Mouse (Mus musculus) neural tube, embryonic 14.5 days (tissue): ENCODE measurements at regions not wholly inside any gene's neighbourhood (a gene's known extent, or its start where the extent isn't known, plus 50 kb on each side); places are given as distances from the start of the nearest gene placed in this dataset.

ENCODE experiments used
- ATAC-seq: fragments of 200-750 bp; cut with Nextera tagmentation; 2 replicates; pipeline ENCODE4 v1.8.0; 2017; ENCODE audit warnings: low read depth, mild to moderate bottlenecking, moderate TSS enrichment, moderate library complexity
- H3K27ac ChIP-seq: fragments of 300-500 bp; sonication (generic); 2 replicates; pipeline ENCODE4 v1.5.1; 2014; ENCODE audit warnings: low read depth, mild to moderate bottlenecking, control low read depth, low read length, moderate library complexity, mixed read lengths
- H3K27me3 ChIP-seq: fragments of 300-500 bp; sonication (generic); 2 replicates; pipeline ENCODE4 v1.6.1; 2014; ENCODE audit warnings: low read length; ENCODE audit not compliant: control insufficient read depth, insufficient read depth
- H3K36me3 ChIP-seq: fragments of 300-500 bp; sonication (generic); 2 replicates; pipeline ENCODE4 v1.6.1; 2014; ENCODE audit warnings: low read length, mixed read lengths; ENCODE audit not compliant: control insufficient read depth, insufficient read depth
- H3K4me1 ChIP-seq: fragments of 300-500 bp; sonication (generic); 2 replicates; pipeline ENCODE4 v1.6.1; 2014; ENCODE audit warnings: low read length; ENCODE audit not compliant: control insufficient read depth, insufficient read depth
- H3K4me2 ChIP-seq: fragments of 300-500 bp; sonication (generic); 2 replicates; pipeline ENCODE4 v1.6.1; 2014; ENCODE audit warnings: mild to moderate bottlenecking, low read depth, low read length, control low read depth
- H3K4me3 ChIP-seq: fragments of 300-500 bp; sonication (generic); 2 replicates; pipeline ENCODE4 v1.5.1; 2014; ENCODE audit warnings: low read depth, low read length, control low read depth, mixed read lengths
- H3K9ac ChIP-seq: fragments of 300-500 bp; sonication (generic); replicated peaks from 2 replicates; pipeline ENCODE4 v1.6.1; 2014; ENCODE audit warnings: low read depth, mild to moderate bottlenecking, control low read depth, low read length, mixed read lengths
- H3K9me3 ChIP-seq: fragments of 300-500 bp; sonication (generic); 2 replicates; pipeline ENCODE4 v1.6.1; 2016; ENCODE audit warnings: low read length; ENCODE audit not compliant: control insufficient read depth
- WGBS: fragments of 180-500 bp; shearing (Covaris S2); extraction: QIAGEN DNeasy Blood & Tissue Kit; methylation state at CpG from one replicate; pipeline ENCODE4 v1.1.7; 2014; 5-methylcytosine and 5-hydroxymethylcytosine counted together

DNA sequence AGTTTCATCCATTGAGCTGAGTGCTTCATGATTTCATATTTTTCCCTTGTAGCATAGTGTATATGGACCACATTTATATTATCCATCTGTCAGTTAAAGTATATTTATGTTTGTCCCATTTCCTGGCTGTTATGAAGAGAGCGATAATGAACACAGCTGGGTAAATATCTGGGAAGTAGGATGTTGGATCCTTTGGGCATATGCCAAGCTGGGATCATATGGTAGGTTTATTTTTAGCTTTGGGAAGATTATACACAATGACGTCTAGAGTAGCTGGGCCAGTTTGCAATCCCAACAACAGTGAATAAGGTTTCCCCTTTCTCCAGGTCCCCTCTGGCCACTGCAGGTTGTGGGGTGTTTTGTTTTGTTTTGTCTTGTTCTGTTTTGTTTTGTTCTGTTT, 164.5 kb downstream of the Gm765 start:
- Histone ChIP-seq H3K27me3 (no peaks in the 10 kb centered on the region), H3K4me1 (no peaks in the 10 kb centered on the region), H3K4me3 (no peak overlapping the region), H3K9ac (no peak overlapping the region), H3K9me3 (no peaks in the 10 kb centered on the region), H3K36me3 (no peaks in the 10 kb centered on the region), H3K4me2 (no peak overlapping the region), H3K27ac (no peak overlapping the region)
- 54% methylated on average over 2 of the region's 2 CpGs for WGBS
- ATAC-seq = no peak

DNA sequence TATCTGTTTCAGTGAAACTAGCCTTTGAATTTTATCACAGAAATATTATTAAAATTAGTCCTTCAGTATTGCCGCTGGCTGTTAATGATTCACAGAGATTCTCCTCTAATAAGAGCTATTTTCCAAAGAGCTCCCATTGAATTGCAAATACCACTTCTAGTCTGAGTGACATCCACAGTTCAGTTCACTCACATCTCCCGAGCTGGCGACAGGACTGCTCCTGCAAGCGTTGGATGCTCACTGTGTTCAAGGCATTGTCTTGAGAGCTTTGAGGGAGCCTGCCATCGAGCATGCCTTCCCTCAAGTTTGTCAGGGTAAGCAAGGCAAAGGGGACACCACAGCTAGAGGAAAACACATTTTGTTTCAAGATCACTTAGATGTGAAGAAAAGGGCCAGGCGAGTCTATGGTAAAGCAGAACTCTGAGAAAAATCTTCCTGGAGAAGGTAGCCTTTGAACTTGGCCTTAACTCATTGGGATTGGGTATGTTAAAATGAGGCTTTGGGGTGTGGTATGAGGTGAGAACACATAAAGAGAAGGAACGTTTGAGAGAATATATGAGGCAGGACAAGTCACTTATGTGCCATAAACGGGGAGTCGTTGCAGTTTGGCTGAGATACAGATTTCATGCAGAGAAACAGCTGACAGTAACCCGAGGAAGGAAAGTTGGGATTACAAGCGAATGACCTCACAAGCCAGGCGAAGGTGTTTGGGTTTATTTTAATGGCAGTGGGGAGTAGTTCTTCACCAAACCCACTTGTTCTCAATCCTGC, 193.3 kb downstream of the Gm765 start:
- Histone ChIP-seq H3K4me2 (no peak overlapping the region), H3K4me3 (no peak overlapping the region), H3K9ac (no peak overlapping the region), H3K27ac (no peak overlapping the region), H3K9me3 (no peaks in the 10 kb centered on the region), H3K4me1 (no peaks in the 10 kb centered on the region), H3K27me3 (no peaks in the 10 kb centered on the region), H3K36me3 (no peaks in the 10 kb centered on the region)
- 70% methylated on average over 12 of the region's 12 CpGs for WGBS
- ATAC-seq = no peak

GRCm38 (mm10) chr6:98147855-98148254, 194.7 kb downstream of the Gm765 start:
- Histone ChIP-seq H3K9ac (no peak overlapping the region), H3K4me3 (no peak overlapping the region), H3K27ac (no peak overlapping the region), H3K4me1 (no peaks in the 10 kb centered on the region), H3K36me3 (no peaks in the 10 kb centered on the region), H3K9me3 (no peaks in the 10 kb centered on the region), H3K4me2 (no peak overlapping the region), H3K27me3 (no peaks in the 10 kb centered on the region)
- 72% methylated on average over 5 of the region's 5 CpGs for WGBS
- no peak for ATAC-seq

DNA sequence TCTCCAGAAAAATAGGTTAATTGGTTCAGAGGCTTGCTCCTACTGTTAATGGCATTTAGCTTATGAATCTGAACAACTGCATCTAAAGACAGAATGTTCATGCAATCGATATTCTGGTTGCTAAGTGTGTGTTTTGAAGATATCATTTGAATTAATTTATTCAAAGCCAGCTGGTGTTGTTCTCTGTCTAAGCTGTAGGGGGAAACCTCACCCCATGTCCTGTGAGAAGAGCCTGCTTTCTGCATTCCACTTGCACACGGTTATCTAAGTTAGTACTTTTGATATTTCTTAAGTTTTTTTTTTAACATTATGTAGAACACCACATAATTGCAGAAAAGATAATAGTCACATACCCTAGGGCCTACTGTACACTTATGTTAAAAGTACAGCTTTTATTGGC, 209.6 kb downstream of the Gm765 start:
- ATAC-seq = no peak
- Histone ChIP-seq H3K27me3 (no peaks in the 10 kb centered on the region), H3K36me3 (no peaks in the 10 kb centered on the region), H3K4me3 (no peak overlapping the region), H3K4me1 (no peaks in the 10 kb centered on the region), H3K27ac (no peak overlapping the region), H3K4me2 (no peak overlapping the region), H3K9me3 (no peaks in the 10 kb centered on the region), H3K9ac (no peak overlapping the region)
- 42% methylated on average over 2 of the region's 2 CpGs for WGBS

DNA sequence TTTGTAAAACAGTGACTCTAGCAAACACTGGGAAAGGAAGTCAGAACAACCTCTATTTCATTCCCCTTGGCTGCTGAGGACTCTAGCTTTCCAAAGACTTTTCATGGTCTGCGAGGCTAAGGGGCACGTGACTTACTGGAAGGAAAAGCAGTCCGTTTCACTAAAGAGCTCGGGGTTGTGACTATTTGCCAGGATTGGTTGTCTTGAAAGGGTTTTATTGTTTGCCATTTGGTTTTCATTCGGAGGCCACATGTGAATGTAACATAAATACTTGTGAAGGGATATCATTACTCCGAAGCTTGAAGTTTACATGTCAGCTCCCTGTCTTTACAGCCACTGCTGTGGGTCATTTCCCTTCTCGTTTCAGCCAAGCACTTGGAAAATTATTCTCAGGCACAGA, 217.1 kb downstream of the Gm765 start:
- Histone ChIP-seq H3K27ac (no peak overlapping the region), H3K27me3 (no peaks in the 10 kb centered on the region), H3K4me2 (no peak overlapping the region), H3K36me3 (no peaks in the 10 kb centered on the region), H3K9me3 (no peaks in the 10 kb centered on the region), H3K4me1 (no peaks in the 10 kb centered on the region), H3K9ac (no peak overlapping the region), H3K4me3 (no peak overlapping the region)
- no peak for ATAC-seq
- WGBS = 60% methylated on average over 7 of the region's 7 CpGs

DNA sequence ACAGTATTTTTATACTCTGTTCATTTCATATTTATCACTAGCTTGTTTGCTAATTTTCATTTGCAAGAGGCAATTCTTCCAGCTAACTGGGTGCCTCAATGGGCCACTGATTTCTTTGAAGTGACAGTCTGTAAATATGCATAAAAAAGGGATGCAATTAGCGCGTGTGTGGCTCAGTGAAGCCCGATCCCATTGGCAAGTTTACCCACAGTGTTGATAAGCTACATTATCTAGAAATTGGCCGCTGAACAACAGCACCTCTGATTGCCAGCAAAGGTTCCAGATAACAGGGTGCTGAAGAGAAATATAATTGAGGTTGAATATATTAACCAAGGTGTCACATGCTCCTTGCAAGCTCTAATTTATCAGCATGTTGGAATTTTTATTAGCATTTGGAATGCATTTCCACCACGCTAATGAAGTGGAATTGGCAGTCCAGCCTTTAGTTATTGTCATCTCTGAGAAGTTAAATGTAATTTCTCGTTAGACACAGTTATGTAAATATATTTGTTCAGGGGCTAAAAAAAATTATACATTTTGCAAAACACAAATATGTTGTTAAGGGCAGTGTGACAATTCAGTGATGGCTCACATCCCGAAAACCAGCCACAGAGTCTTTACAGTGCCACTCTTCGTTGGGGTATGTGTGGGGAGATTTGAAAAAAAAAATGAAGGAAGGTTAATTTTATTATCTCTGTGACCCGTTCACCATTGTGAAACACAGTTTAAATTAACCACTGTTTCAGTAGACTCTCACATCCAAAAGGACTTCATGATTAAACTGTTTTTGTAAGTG, 224.0 kb downstream of the Gm765 start:
- no peaks in the 10 kb centered on the region for H3K4me1 ChIP-seq
- no peak for ATAC-seq
- H3K9ac ChIP-seq = no peak overlapping the region
- no peak overlapping the region for H3K27ac ChIP-seq
- no peaks in the 10 kb centered on the region for H3K36me3 ChIP-seq
- H3K9me3 ChIP-seq = no peaks in the 10 kb centered on the region
- no peak overlapping the region for H3K4me3 ChIP-seq
- 30% methylated on average over 9 of the region's 9 CpGs for WGBS
- no peak overlapping the region for H3K4me2 ChIP-seq
- no peaks in the 10 kb centered on the region for H3K27me3 ChIP-seq

- no peaks in the 10 kb centered on the region for H3K36me3 ChIP-seq
- no peaks in the 10 kb centered on the region for H3K9me3 ChIP-seq
- ATAC-seq = no peak
- H3K27ac ChIP-seq = no peak overlapping the region
- H3K4me3 ChIP-seq = no peak overlapping the region
- no peak overlapping the region for H3K9ac ChIP-seq
- no peaks in the 10 kb centered on the region for H3K27me3 ChIP-seq
- no peak overlapping the region for H3K4me2 ChIP-seq
- 19% methylated on average over 9 of the region's 9 CpGs for WGBS
- no peaks in the 10 kb centered on the region for H3K4me1 ChIP-seq
Measured at GRCm38 (mm10) chr6:98114327-98115134, 228.0 kb downstream of the Gm765 start.

DNA sequence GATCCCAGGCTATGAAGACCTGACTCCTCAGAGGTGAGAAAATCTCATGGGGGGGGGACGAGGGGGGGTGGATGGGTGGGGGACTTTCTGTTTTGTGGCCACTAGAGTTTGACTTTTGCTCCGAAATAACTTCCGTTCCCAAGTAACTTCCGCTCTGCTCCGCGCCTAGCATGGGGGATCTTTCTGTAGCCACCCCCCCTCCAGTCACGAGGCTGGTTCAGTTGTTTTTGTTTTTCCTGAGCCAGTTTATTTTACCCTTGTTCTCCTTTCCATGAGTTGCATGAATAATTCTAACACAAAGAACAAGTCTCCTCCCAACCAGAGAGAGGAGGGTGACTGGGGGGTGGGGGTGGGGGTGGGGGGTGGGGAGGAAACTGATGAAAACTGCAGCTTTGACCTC, 228.8 kb downstream of the Gm765 start:
- Histone ChIP-seq H3K9me3 (no peaks in the 10 kb centered on the region), H3K36me3 (no peaks in the 10 kb centered on the region), H3K27me3 (no peaks in the 10 kb centered on the region), H3K4me2 (peak overlapping the region; percentile 24; the same call in 1 of the 2 replicates), H3K9ac (no peak overlapping the region), H3K4me1 (no peaks in the 10 kb centered on the region), H3K4me3 (no peak overlapping the region), H3K27ac (no peak overlapping the region)
- 13% methylated on average over 7 of the region's 7 CpGs for WGBS
- no peak for ATAC-seq
